Mouse (Mus musculus) heart, postnatal 36 days (tissue): Measurements from ENCODE around the gene Pnkd. TPM values are rescaled to one million over a fixed set of nuclear protein-coding genes. Genes with fewer than 3 reads are reported as not detected.
"Not testable (repeated sequence)": the region's sequence is repeated elsewhere in the genome, so short reads cannot be mapped to it uniquely, and the experiment has no call there.

Experiments
- DNase-seq, 2 experiments: peaks; one replicate each; pipeline ENCODE4 v3.0.0; 2021 to 2022
- intact Hi-C: fragments of 180-260 bp; cut with DNase I; formaldehyde crosslinking; loops from one replicate; pipeline ENCODE4 v1.15.1; 2025
- total RNA-seq, 2 experiments: library from RNA; stranded (reverse); gene quantifications; 2 replicates each; pipeline ENCODE4 v1.2.3; 2021

Gene Pnkd
- total RNA-seq, 2 experiments from 2014 or later = 145 to 159 TPM

GRCm38 (mm10) chr1:74277883-74278537 is 6.7 kb upstream of the Pnkd start:
- intact Hi-C loops = no loop called here
- DNase-seq = no peak

GRCm38 (mm10) chr1:74278538-74278937 is 6.2 kb upstream of the Pnkd start, which contains the start of gene Gpbar1:
Gpbar1 (plus strand) TSS chr1:74278550.
- intact Hi-C loops = no loop called here

DNA sequence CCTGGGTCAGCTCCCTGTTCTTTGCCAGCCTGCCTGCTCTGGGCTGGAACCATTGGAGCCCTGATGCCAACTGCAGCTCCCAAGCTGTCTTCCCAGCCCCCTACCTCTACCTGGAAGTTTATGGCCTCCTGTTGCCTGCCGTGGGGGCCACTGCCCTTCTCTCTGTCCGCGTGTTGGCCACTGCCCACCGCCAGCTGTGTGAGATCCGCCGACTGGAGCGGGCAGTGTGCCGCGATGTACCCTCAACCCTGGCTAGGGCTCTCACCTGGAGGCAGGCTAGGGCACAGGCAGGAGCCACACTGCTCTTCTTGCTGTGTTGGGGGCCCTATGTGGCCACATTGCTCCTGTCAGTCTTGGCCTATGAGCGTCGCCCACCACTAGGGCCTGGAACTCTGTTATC is 5.7 kb upstream of the Pnkd start:
- intact Hi-C loops = no loop called here
- no peak for DNase-seq

More at GRCm38 (mm10) chr1:74278538-74278937, 6.2 kb upstream of the Pnkd start, which contains the start of gene Gpbar1:
- no peak for DNase-seq

DNA sequence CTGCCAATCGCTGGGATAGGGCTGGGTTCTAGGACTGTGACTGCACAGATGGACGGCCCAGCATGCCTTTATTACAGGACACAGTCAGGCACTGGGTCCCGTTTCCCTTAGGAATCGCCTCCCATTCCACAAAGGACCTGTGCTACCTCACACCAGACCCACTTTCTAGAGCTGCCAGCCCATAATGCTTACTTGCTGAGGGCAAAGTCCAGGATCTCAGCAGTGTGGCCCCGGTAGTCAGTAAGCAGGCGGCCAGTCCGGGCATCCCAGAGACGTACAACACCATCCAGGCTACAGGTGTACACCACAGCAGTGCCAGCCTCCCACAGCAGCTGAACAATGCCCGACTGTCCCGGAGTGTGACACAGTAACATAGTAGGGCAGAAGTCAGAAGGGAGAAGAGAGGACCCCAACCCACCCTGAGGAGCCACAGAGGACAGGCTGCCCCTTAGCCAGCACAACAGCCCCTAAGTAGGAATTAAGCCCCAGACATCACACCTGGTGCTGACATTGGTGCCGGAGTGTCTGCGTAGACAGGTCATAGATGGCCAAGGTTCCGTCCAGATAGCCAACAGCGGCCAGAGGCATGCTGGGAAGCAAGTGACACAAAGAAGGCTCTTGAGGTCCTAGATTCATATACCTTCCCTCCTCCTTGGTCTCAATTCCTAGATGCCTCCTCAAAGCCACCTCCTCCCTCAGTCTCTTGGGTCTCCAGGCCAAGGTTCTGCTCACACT is 4.0 kb upstream of the Pnkd start:
- intact Hi-C loops = no loop called here
- DNase-seq = no peak

DNA sequence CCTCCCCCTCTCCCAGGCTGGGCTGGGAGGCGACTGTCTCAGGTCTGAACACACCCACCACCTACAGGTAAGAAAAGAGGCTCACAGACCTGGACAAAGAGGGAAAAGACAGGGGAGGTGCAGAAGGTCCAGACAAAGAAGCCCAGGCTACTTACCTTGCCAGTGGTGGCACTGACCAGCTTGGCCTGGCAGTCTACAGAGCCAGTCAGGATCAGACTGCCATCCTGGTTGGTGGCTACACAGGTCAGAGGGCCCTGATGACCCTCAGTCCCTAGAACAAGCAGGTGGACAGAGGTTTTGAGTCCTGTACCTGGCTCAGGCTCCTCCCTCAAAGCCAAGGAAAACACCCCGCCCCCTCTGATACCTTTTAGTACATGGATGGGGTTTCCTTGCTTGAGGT is 3.4 kb upstream of the Pnkd start:
- no peak for DNase-seq
- intact Hi-C loops = no loop called here

GRCm38 (mm10) chr1:74281886-74282285 is 2.8 kb upstream of the Pnkd start:
- DNase-seq = no peak
- intact Hi-C loops = no loop called here

- intact Hi-C loops = no loop called here
These were observed 1.7 kb upstream of the Pnkd start for GRCm38 (mm10) chr1:74282896-74283625.

GRCm38 (mm10) chr1:74283686-74284463 is 855 bp upstream of the Pnkd start:
- DNase-seq = peak in 1 of 2 experiments; percentile 47

More at GRCm38 (mm10) chr1:74282896-74283625, 1.7 kb upstream of the Pnkd start:
- no peak for DNase-seq

DNA sequence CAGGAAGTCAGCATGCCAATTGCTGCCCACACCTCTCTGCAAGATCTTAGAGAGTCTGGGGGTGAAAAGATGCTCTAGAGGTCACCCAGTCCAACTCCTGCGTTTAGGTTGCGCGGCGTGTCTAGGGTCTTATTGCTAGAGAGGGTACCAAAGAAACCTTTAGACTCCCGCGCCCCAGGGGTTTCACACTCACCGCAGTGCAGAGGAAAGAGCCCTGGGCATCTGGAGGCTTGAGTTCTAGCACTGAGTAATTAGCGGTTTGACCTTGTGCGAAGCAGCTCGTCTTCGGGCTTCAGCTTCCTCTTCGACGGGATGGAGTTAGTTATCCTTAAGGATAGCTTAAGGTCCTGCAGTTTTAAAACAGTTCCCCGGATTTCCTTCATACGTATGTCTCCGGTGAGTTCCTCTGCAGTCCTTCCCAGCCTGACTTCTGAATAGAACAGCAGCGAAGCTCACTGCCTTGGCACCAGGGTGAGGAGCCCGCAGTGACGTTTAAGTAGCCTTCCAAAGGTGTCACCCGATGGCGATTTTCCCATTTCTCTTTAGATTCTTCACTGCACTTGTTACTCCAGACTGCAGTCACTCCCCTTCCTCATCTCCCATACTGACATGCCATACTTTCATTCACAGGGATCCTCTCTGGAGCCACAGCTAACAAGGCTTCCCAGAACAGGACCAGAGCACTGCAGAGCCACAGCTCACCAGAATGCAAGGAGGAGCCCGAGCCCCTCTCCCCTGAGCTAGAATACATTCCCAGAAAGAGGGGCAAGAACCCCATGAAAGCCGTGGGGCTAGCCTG is 681 bp downstream of the Pnkd start:
- no peak for DNase-seq
- intact Hi-C loops = loop anchor here (2.0 kb wide), 6 partner anchors 19 to 167 kb away; partner anchors contain the start of genes Arpc2, Catip and Tmbim1

More at GRCm38 (mm10) chr1:74283686-74284463, 855 bp upstream of the Pnkd start:
- intact Hi-C loops = loop anchor here (2.0 kb wide), 5 partner anchors 21 to 169 kb away; partner anchors contain the start of genes Arpc2, Catip and Tmbim1

DNA sequence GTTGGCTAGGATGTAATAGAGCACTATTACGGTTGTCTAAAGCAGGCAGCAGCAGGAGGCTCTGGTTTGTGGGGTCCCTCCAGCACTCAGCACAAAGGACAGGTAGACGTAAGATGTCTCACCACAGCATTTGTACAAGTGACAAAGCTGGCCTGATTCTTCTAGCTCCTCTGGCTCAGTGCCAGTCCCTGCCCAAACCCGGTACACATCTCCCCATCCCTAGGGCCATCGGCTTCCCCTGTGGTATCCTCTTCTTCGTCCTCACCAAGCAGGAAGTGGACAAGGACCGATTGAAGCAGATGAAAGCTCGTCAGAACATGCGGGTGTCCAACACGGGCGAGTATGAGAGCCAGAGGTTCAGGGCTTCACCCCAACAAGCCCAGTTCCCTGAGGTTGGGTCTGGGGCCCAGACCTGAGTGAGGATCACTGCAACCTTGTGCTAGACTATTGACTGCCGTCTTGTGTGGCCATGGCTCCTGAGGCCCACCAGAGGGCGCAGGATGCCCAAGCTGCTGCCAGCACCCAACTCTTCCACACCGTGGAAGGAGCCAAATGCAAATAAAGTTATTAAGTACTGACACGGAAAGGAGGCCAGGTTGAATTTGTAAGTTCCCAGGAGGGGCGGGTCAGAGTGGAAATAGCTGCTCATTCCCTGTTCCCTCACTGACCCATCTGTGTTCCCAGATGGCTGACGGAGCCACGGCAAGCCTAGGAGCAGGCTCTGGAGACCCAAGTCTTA is 2.3 kb downstream of the Pnkd start:
- DNase-seq = not testable (repeated sequence)
- intact Hi-C loops = loop anchor here (2.0 kb wide), 1 partner anchor 44 kb away; no protein-coding TSS in a partner anchor

GRCm38 (mm10) chr1:74288327-74288726 is 3.6 kb downstream of the Pnkd start:
- intact Hi-C loops = loop anchor here (2.0 kb wide), 1 partner anchor 24 kb away; no protein-coding TSS in a partner anchor
- no peak for DNase-seq

DNA sequence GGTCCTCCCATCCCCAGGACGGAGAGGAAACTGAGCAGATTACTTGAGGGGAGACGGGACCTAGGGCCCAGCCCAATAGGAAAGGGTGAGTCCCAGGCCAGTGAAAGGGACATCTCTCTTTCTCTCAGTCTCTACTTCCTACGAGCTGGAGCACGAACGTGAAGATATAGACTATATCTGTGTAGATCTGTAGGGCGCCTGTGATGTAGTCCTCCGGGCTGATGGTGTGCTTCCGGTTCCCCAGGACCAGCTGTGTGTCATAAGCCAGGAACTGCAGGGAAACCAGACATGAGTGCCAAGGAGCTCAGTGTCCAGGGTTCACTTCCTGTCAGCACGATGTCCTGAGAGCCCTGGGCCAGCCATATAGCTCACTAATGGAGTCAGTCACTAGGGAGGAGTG is 4.5 kb downstream of the Pnkd start:
- intact Hi-C loops = loop anchor here (2.0 kb wide), 1 partner anchor 24 kb away; no protein-coding TSS in a partner anchor
- DNase-seq = no peak

DNA sequence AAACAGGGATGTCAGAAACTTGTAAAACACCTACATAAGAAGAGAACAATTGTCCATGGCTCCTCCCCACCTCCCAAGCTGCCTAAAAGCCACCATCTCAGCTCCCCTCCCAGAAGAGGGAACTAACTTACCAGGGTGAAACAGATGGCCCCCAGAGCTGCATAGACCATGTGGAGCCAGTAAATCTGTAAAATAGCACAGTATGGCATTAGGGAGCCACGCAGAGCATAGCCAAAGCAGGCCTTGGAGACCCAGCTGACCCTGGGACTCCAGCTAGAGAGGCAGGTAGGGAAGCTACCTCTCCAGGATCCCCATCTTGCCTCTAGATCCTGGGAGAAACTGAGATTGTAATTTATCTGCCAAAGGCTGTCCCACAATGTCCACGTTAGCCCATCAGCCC is 5.0 kb downstream of the Pnkd start:
- intact Hi-C loops = loop anchor here (2.0 kb wide), 1 partner anchor 23 kb away; no protein-coding TSS in a partner anchor

DNA sequence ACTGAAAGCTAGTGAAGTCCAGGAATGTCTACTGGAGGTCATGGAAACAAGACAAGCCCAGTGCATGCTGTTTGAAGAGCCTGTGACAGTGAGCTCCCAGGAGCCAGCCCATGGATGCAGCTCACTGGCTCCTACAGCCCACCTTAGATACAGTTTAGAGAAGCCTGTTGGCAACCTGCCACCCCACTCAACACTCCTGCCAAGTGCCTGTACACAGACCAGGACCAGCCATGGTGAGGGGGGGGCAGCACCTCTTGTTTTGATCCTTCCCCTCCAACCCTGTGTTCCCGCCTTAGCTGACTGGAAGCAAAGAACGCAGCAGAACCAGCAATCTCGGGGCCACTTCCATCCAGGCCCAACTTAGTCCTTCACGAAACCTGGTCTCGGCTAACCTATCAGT is 5.4 kb downstream of the Pnkd start:
- intact Hi-C loops = no loop called here
- DNase-seq = peak in 1 of 2 experiments; percentile 49

More for the DNA sequence above, 5.0 kb downstream of the Pnkd start:
- DNase-seq = no peak

DNA sequence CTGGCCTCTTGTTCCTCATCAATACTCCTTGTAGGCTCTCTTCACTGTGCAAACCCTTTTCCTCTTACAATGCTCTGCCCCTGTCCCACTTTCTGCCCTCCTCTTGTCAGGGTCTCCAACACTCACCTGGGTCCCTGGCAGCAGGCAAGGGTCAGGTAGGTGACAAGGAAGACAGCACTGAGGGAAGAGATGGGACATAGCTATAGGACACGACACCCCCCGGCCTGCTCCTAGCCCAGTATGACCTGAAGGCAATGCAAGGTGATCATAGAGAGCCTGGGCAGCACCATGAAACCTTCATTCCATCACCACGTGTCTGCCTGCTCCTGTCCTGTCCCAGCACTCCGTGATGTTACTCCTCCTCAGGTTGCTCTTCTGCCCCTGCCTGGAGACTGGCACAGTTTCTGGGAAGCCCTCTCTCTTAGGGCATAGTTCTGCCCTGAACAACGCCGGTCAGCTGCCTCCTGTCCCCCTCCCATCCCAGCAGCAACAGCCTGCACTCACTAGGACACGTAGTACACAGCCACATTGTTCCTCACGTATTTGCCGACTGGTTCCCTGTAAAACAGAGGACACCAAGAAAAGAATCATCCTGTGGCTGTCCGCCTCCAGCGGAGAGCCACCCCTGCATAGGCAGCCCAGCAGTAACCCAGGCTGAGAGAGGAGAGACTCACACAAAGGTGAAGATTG is 7.7 kb downstream of the Pnkd start:
- intact Hi-C loops = loop anchor here (2.0 kb wide), 1 partner anchor 14 kb away; no protein-coding TSS in a partner anchor
- no peak for DNase-seq

DNA sequence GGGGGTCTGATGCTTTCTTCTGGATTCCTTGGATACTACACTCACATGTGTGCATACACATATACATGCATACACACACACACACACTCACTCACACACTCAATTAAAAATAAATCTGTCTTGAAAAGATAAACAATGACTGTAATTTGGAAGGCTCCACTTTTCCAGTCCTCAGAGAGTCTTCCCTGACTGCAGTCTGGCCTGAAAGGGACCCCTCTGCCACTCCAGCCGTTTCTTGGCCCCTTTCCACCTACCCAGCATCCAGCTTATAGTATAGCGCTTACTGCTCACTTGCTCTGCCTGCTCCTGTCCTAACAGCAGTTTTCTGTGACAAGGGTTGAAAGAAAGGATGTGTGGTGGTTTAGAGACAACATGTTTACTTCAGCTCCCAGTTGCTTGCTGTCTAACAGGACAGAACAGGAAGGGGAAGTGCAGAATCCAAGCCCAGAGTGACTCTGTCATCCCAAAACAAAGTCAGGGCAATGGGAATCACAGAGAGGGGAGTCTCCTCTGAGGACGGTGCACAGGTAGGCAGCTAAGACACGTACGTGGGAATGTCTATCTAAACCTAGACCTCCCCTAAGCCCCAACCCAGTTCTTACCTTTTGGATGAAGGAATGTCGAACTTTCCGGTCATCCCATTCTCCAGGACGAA is 8.7 kb downstream of the Pnkd start:
- DNase-seq = no peak
- intact Hi-C loops = loop anchor here (2.0 kb wide), 1 partner anchor 13 kb away; no protein-coding TSS in a partner anchor

DNA sequence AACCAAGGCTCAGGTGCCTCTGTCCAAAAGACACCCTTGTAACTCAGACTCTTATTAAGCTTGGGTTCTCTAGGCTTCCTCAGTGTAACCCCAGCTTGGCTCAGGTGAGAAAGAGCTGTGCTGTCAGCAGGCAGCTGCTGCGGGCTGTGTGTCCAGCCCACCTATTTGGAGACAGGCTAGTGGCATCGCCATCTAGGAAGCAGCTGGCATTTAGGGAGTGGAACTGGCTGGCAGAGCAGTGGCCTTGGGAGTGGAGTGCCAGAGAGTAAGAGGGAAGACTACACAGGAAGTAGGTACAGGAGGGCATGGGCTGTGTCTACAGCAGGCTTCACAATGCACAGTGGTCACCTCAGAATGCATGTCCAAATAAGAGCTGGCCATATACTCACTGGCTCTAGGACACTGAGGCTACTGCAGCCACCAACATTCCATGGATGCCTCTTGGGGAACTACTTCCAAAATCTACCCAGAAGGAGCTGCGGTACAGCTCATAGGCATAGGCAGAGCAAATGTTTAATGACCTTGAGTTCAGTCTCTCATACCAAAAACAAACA is 9.4 kb downstream of the Pnkd start:
- no peak for DNase-seq
- intact Hi-C loops = no loop called here
